Mouse (Mus musculus): ENCODE data around the gene Lrrc36.

The Lrrc36 gene

DNA sequence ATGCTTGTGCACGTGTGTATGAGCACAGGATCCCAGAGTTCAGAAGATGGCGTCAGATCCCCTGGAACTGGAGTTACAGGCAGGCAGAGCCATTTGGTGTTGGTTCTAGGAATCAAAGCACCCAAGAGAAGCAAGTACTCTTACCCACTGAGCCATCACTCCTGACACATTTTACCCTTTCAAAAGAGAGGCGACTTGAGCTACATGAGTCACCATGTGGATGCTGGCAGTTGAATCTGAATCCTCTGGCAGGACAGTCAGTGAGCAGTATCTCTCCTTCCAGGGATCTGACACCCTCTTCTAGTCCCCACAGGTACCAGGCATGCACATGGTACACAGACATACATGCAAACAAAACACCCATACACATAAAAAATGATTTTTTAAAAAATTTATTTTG, 74.7 kb downstream of the Lrrc36 start:
- no peak for DNase-seq

DNA sequence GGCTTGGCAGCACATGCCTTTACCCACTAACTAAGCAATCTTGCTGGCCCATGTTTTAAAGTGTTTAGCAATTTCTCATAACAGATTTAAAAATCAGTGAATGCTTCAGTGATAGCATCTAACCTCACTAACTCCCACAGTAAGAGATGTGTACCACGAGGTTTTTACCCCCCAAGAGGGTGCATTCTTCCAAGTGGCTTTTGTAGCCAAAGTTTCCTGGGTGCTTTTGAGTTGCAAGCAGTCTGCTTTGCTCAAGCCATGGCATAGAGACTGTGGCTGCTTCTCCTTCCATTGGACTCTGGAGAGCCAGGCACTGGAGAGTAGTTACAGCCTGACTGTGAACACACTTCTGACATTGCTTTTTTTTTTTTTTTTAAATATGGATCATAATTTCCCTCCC, 75.9 kb downstream of the Lrrc36 start:
- DNase-seq, result no peak

DNA sequence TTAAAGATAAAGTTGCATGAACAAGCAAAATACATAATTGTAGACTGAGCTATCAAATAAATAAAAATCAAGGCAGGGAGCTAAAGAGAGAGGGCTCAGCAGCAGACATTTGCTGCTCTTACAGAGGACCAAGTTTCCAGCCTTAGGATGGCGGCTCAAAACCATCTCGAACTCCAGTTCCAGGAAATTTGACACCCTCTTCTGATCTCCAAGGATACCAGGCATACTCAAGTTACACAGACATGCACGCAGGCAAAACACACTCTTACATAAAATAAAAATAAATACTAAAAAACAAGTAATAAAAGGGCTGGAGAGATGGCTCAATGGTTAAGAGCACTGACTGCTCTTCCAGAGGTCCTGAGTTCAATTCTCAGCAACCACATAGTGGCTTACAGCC, 80.1 kb downstream of the Lrrc36 start:
- no peak for DNase-seq

DNA sequence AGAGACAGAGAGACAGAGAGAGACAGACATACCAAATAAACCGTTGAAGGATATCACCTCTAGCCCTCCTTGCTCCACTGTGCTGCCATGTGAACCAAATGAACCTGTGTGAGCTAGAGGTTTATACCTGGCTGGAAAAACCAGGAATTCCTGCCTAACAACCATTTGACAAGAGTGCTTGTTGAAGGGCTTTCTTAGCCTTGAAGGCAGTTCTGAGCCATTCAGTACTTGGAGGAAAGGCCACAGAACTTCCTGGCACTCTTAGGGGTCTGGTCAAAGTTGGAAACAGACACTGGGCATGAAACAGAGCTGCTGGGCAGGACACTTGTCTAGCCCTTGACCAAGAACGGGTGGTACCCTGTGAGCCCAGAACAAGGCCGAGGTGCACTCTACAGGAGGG, 81.2 kb downstream of the Lrrc36 start:
- DNase-seq, result no peak

DNA sequence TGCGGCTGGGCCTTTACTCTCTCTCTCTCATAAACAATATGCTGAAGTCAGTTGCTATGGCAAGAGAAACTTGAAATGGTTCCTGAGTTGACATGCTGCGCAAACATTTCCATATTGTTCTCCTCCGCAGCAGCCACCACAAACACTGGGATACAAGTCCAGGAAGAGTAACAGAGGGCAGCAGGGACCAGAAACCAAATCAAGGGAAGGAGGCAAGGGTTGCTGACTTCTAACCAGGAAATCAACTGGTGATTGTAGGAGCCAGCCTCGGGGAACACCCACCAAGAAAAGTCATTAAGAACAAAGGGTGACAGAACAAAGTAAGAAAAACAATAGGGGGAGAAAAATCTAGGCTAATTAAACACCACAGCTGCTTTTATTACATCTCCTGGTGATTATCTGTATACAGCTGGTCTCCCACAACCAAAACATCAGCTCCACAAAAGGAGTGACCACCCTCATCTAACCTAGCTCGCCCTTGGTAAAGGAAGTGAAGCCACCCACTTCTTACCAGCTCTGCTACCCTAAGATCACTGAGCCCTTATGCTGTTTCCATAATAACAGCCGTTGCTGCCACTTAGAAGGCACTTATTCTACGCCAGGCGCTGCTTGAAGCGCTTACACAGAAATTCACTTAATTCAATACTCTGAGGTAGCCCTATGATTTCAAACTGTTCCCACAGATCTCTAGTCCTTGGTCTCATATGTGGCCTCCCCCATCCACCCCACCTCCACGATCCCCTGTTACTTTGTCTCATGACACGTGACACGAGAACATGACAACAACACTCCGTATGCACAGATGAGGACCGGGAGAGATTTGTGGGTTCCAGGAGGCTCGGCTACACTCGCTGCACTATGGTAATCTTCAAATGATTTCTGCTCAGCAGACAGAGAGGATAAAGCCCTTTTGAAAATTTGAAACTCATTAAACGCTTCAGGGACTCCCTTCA, 82.3 kb downstream of the Lrrc36 start:
- DNase-seq, result no peak

DNA sequence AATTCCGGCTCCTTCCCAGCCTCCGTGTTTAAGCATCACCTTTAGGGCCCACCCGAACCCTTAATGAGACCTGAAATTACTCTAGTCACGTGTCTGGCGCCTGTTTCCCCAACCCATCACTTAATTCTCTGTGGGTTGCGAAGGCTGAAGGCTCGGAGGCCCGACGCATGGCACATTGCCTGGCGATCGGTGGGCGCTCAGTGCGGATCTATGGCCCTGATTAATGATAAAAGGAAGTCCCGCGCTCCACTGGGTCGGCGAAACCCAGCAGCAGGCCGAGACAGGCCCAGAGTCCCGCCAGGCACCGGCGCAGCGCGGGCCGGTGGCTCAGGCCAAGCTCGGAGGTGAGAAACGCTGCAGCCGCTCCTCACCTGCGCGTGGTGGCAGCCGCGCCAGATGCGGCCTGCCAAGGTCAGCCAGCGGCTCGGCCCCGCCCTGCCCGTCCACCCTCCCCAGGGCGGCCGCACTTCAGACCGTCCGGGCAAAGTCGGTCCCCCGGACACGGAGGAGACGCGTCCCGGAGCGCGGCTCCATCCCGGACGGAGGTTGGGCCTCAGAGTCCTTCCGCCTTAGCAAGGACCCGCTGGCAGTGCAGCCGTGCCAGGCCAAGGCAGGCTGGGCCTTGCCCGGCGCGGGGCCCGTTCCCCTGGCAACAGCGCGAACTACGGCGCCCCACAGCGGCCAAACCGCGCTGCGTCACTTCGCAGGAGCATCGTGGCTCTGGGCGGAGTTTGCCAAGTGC, 83.2 kb downstream of the Lrrc36 start, which contains the start of gene Zdhhc1:
Gene Zdhhc1 (minus strand): TSS at position 464 of the 742 bp plus-strand sequence.
- peak; percentile 88 for DNase-seq

DNA sequence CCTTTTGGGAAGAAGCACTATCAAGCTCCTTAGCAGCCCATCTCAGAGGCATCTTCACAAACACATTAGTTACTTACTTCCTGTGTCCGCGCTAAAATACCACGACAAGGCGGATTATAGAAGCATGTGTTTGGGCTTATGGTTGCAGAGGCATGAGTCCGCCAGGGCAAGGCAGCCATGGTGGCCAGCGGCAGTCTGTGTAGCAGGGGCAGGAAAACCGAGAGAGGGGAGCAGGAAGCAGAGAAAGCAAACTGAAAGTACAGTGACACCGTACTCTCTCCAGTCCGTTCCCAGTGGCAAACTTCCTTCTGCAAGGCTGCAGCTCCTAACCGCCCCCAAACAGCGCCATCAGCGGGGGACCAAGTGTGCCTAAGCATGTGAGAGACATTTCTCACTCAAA, 86.4 kb downstream of the Lrrc36 start:
- DNase-seq, result no peak

DNA sequence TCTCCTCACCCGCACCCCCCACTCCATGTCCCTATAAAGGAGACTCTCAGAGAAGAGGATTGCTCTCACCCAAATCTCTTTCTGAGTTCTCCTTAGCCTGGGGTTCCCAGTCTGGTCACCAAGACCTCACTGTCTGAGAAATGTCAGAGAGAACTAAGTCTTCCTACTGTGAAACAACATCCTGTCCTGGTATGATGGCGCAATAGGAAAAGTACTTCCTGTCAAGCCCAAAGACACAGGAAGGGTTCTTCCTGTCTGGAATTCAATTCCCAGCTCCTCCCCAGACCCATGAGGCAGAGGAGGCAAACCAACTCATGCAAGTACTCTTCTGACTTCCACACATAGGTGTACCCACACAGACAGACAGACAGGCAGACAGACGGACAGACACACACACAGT, 91.2 kb downstream of the Lrrc36 start:
- no peak for DNase-seq

DNA sequence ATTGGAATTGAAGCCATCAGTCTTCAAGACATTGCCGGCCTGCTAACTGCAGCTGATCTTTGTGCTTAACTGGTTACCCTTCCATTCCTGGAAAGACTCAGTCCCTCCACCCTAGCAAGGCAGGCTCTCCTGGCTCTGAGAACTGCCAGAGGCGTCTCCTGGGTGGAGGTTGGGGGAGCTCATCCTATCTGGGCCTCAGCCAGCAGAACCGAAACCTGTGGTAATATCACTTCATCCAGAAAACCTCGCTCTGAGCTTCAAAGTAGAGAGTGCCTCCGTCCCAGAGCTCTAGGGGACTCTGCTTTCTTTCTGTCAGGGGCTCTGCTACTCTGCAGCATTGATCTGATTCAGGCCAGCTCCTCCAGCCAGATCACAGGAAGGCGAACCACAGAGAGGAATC, 93.6 kb downstream of the Lrrc36 start:
- no peak for DNase-seq

DNA sequence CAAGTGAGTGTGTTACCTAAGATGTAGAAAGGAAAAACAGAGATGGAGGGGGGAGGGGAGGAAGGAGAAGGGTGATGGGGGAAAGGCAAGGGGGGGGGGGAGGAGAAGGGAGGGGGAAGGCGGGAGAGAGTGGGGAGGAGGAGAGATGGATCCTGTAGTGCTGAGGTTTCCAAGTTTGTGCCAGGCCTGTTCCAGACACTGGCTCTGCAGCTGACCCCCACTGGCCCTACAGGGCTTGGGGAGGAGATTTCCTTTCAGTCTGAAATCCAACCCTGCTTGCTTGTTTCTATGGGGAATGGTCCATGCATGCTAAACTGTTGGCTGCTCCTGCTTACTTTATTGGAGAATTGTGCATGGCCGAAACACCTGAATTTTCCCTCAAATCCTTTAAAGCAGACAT, 95.4 kb downstream of the Lrrc36 start:
- DNase-seq, result no peak

DNA sequence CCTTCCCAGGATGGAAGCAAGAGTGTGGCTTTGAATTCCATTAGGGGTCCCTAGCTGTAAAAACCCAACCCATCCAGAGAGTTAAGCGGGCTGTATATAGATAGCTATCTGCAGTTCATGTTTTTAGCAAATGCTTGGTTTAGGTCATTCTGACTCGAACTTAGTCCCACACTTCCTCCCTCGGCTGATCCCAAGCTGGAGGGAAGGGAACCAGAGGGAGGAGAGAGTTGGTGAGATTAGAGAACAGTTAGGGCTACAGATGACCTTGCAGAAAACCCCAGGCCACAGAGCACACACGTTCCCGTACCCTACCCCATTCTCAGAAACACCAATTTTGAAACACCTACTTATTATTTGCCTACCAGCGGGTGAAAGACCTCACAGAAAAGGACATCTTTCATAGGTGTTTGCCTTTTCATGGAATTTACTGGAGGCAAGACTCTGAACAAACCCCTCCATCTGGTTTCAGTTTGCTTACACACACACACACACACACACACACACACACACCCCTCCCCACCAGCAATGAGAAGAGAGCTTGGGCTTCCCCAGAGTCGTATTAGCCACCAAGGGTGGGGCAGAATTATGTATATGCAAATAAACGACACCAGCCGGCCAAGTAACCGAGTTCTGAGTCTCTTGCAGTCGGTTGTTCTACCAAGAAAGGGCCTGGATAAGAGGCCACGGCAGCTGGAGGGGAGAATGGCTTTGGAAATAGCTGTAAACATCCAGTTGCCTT, 96.8 kb downstream of the Lrrc36 start:
- no peak for DNase-seq

Measured in cerebellum, adult 11 months (tissue).